Mouse (Mus musculus): ENCODE measurements around the gene Palm2. TPM values are rescaled to one million over a fixed set of nuclear protein-coding genes. Genes with fewer than 3 reads are reported as not detected.

Palm2 gene
- polyA plus RNA-seq, 1 experiment = not detected

DNA sequence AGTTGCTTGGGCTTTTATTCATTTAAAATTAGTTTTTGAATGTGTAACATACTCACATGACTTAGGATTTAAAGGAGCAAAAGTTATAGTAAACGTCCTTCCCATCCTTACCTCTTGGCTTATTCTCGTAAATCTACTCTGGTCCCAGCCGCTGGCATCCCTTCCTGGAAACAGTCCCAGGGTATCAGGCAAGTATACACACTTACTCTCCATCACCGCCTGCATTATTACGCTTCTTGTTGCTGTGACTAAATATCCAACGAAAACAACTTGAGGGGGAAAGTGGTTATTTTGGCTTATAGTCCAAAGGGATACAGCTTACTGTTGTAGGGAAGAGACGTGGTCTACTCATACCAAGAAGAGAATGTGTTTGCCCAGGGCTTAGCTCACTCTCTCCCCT lies 113.7 kb downstream of the Palm2 start:
- H3K4me1 ChIP-seq (ENCODE audit: control insufficient read depth, insufficient read depth, insufficient read length) = no peaks in the 10 kb centered on the region
- WGBS = 80% methylated on average over 7 of the region's 7 CpGs
- no peak for DNase-seq (ENCODE audit: low read depth in 1 of 2, low spot score in 2 of 2)
- TF ChIP-seq POLR2A (IDR thresholded peaks at IDR 0.05; ENCODE audit: low read depth, low read length) = no peak
- no peak for TF ChIP-seq CTCF (IDR thresholded peaks at IDR 0.05; ENCODE audit: extremely low read depth, insufficient read depth, insufficient read length, insufficient replicate concordance)
- H3K36me3 ChIP-seq (ENCODE audit: control insufficient read depth, insufficient read depth, low read length) = no peaks in the 10 kb centered on the region
- no peaks in the 10 kb centered on the region for H3K27me3 ChIP-seq (ENCODE audit: control insufficient read depth, insufficient read depth, low read length)
- H3K27ac ChIP-seq (ENCODE audit: insufficient read depth, low read length) = no peak overlapping the region
- H3K4me3 ChIP-seq (ENCODE audit: extremely low read depth, insufficient read depth, insufficient read length) = no peak overlapping the region

- WGBS = 42% methylated on average over 1 of the region's 1 CpGs
- no peak for TF ChIP-seq CTCF (IDR thresholded peaks at IDR 0.05; ENCODE audit: extremely low read depth, insufficient read depth, insufficient read length, insufficient replicate concordance)
- no peak for TF ChIP-seq POLR2A (IDR thresholded peaks at IDR 0.05; ENCODE audit: low read depth, low read length)
- no peak overlapping the region for H3K27ac ChIP-seq (ENCODE audit: insufficient read depth, low read length)
- H3K36me3 ChIP-seq (ENCODE audit: control insufficient read depth, insufficient read depth, low read length) = no peaks in the 10 kb centered on the region
- H3K4me3 ChIP-seq (ENCODE audit: extremely low read depth, insufficient read depth, insufficient read length) = no peak overlapping the region
- no peaks in the 10 kb centered on the region for H3K4me1 ChIP-seq (ENCODE audit: control insufficient read depth, insufficient read depth, insufficient read length)
- no peak for DNase-seq (ENCODE audit: low read depth in 1 of 2, low spot score in 2 of 2)
- H3K27me3 ChIP-seq (ENCODE audit: control insufficient read depth, insufficient read depth, low read length) = no peaks in the 10 kb centered on the region
Measured at GRCm38 (mm10) chr4:57550216-57550615, 116.2 kb downstream of the Palm2 start.

GRCm38 (mm10) chr4:57557102-57557501 lies 123.1 kb downstream of the Palm2 start:
- no peak overlapping the region for H3K4me3 ChIP-seq (ENCODE audit: extremely low read depth, insufficient read depth, insufficient read length)
- WGBS = 85% methylated on average over 2 of the region's 2 CpGs
- no peak overlapping the region for H3K27ac ChIP-seq (ENCODE audit: insufficient read depth, low read length)
- TF ChIP-seq POLR2A (IDR thresholded peaks at IDR 0.05; ENCODE audit: low read depth, low read length) (no peak), CTCF (IDR thresholded peaks at IDR 0.05; ENCODE audit: extremely low read depth, insufficient read depth, insufficient read length, insufficient replicate concordance) (no peak)
- no peaks in the 10 kb centered on the region for H3K27me3 ChIP-seq (ENCODE audit: control insufficient read depth, insufficient read depth, low read length)
- DNase-seq (ENCODE audit: low read depth in 1 of 2, low spot score in 2 of 2) = no peak
- no peaks in the 10 kb centered on the region for H3K36me3 ChIP-seq (ENCODE audit: control insufficient read depth, insufficient read depth, low read length)
- H3K4me1 ChIP-seq (ENCODE audit: control insufficient read depth, insufficient read depth, insufficient read length) = no peaks in the 10 kb centered on the region

DNA sequence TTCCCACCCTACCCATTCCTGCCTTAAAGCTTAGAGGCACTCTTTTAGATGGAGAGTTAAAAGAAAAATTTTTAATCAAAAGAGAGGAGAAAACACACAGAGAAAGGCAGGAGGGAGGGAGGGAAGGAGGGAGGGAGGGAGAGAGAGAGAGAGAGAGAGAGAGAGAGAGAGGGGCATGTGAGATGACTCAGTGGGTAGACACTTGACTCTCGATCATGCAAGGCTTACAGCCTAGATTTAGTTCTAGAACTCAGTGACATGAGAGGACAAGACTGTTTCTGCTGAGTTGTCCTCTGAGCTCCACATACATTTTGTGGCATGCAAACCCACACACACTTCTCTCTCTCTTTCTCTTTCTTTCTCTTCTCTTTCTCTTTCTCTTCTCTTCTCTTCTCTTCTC lies 125.4 kb downstream of the Palm2 start:
- Histone ChIP-seq H3K36me3 (ENCODE audit: control insufficient read depth, insufficient read depth, low read length) (no peaks in the 10 kb centered on the region), H3K27ac (ENCODE audit: insufficient read depth, low read length) (no peak overlapping the region), H3K27me3 (ENCODE audit: control insufficient read depth, insufficient read depth, low read length) (no peaks in the 10 kb centered on the region), H3K4me3 (ENCODE audit: extremely low read depth, insufficient read depth, insufficient read length) (no peak overlapping the region), H3K4me1 (ENCODE audit: control insufficient read depth, insufficient read depth, insufficient read length) (no peaks in the 10 kb centered on the region)
- DNase-seq (ENCODE audit: low read depth in 1 of 2, low spot score in 2 of 2) = no peak
- TF ChIP-seq CTCF (IDR thresholded peaks at IDR 0.05; ENCODE audit: extremely low read depth, insufficient read depth, insufficient read length, insufficient replicate concordance) = no peak
- no peak for TF ChIP-seq POLR2A (IDR thresholded peaks at IDR 0.05; ENCODE audit: low read depth, low read length)
- WGBS = 63% methylated on average over 1 of the region's 1 CpGs

DNA sequence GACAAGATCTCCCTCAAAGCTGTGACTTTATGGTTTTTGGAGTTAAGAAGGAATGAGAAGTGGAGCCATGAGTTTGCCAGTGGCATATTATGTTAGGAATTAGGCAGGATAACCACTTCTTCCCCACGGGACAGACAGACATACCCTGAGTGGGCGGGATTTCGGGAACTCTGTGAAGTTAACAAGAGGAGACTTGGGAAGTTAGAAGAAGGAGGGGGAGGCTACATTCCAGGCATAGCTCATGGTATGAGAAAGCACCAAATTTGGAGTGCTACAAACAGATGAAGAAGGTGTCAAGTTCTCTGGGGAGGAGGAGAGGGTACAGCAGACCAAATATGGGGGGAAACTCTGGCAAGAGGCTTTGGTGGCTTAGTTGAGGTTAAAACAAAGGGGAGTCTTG lies 126.0 kb downstream of the Palm2 start:
- DNase-seq (ENCODE audit: low read depth in 1 of 2, low spot score in 2 of 2) = no peak
- WGBS = 66% methylated on average over 3 of the region's 3 CpGs
- H3K4me1 ChIP-seq (ENCODE audit: control insufficient read depth, insufficient read depth, insufficient read length) = no peaks in the 10 kb centered on the region
- TF ChIP-seq POLR2A (IDR thresholded peaks at IDR 0.05; ENCODE audit: low read depth, low read length) (no peak), CTCF (IDR thresholded peaks at IDR 0.05; ENCODE audit: extremely low read depth, insufficient read depth, insufficient read length, insufficient replicate concordance) (no peak)
- no peak overlapping the region for H3K4me3 ChIP-seq (ENCODE audit: extremely low read depth, insufficient read depth, insufficient read length)
- H3K27me3 ChIP-seq (ENCODE audit: control insufficient read depth, insufficient read depth, low read length) = no peaks in the 10 kb centered on the region
- no peaks in the 10 kb centered on the region for H3K36me3 ChIP-seq (ENCODE audit: control insufficient read depth, insufficient read depth, low read length)
- H3K27ac ChIP-seq (ENCODE audit: insufficient read depth, low read length) = no peak overlapping the region

- Histone ChIP-seq H3K27me3 (ENCODE audit: control insufficient read depth, insufficient read depth, low read length) (no peaks in the 10 kb centered on the region), H3K27ac (ENCODE audit: insufficient read depth, low read length) (no peak overlapping the region), H3K36me3 (ENCODE audit: control insufficient read depth, insufficient read depth, low read length) (no peaks in the 10 kb centered on the region), H3K4me3 (ENCODE audit: extremely low read depth, insufficient read depth, insufficient read length) (no peak overlapping the region), H3K4me1 (ENCODE audit: control insufficient read depth, insufficient read depth, insufficient read length) (no peaks in the 10 kb centered on the region)
- DNase-seq (ENCODE audit: low read depth in 1 of 2, low spot score in 2 of 2) = no peak
- WGBS = 74% methylated on average over 6 of the region's 6 CpGs
- no peak for TF ChIP-seq POLR2A (IDR thresholded peaks at IDR 0.05; ENCODE audit: low read depth, low read length)
- no peak for TF ChIP-seq CTCF (IDR thresholded peaks at IDR 0.05; ENCODE audit: extremely low read depth, insufficient read depth, insufficient read length, insufficient replicate concordance)
Measured at GRCm38 (mm10) chr4:57561055-57561454, 127.0 kb downstream of the Palm2 start.

GRCm38 (mm10) chr4:57565283-57565682 lies 131.2 kb downstream of the Palm2 start:
- no peak overlapping the region for H3K4me3 ChIP-seq (ENCODE audit: extremely low read depth, insufficient read depth, insufficient read length)
- no peaks in the 10 kb centered on the region for H3K36me3 ChIP-seq (ENCODE audit: control insufficient read depth, insufficient read depth, low read length)
- no peak overlapping the region for H3K27ac ChIP-seq (ENCODE audit: insufficient read depth, low read length)
- no peaks in the 10 kb centered on the region for H3K4me1 ChIP-seq (ENCODE audit: control insufficient read depth, insufficient read depth, insufficient read length)
- TF ChIP-seq CTCF (IDR thresholded peaks at IDR 0.05; ENCODE audit: extremely low read depth, insufficient read depth, insufficient read length, insufficient replicate concordance) = no peak
- no peak for TF ChIP-seq POLR2A (IDR thresholded peaks at IDR 0.05; ENCODE audit: low read depth, low read length)
- WGBS = 64% methylated on average over 1 of the region's 1 CpGs
- no peak for DNase-seq (ENCODE audit: low read depth in 1 of 2, low spot score in 2 of 2)
- no peaks in the 10 kb centered on the region; the same call in 1 of the 2 replicates for H3K27me3 ChIP-seq (ENCODE audit: control insufficient read depth, insufficient read depth, low read length)

All from spleen, adult 2 months (tissue).